Mouse (Mus musculus): ENCODE measurements around the gene Ropn1l. TPM values are rescaled to one million over a fixed set of nuclear protein-coding genes. Genes with fewer than 3 reads are reported as not detected.

The Ropn1l gene
- polyA plus RNA-seq (2012; rRNA removed), result 1.3 and 1.7 TPM in 2 replicates

DNA sequence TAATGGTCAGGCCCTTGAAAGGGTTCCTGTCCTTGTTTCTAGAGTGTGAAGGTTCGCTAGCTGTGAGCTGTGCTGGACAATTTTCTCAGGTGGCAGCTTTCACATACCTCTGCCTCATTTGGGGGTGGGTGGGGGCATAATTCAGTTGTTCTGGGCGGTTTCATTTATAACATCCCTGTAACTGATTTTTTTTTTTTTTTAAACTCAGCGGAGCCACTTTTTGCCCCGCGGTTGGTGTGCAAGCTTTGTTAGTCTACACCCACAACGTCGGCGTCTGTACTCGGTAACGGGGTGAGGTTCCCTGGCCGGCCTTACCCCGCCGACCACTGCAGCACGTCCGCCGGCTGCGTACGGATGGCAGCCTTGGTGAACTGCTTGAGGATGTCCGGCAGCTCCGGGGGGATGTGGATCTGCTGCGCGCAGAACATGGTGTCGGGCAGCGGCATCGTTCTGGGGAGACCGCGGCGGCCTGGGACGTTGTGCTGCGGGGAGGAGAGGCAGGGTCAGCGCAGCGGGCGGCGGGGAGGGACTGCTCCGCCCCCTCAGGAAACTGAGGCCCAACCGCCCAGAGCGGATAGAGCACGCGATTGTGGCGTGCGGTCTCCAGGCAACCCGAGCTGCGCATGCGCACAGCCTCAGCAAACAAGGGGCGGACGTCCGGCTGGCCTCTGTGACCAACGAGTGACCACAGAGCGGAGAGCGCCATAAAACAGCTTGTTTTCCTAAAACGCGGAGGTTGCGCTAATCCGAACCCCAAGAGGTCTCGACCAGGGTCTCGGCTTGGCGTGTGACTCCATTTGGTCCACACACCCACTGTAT is at the start of gene Ropn1l:
Ropn1l (minus strand) TSS at position 640 of the 819 bp plus-strand sequence.

Other genes with a start within 250 kb of the Ropn1l start
- gene Dap, start 229.4 kb downstream of the Ropn1l start, polyA plus RNA-seq (2012; rRNA removed), result 14.1 and 38.6 TPM in 2 replicates
- gene Ankrd33b, start 86.0 kb downstream of the Ropn1l start, polyA plus RNA-seq (2012; rRNA removed), result 0.37 and 0.77 TPM in 2 replicates
- gene March6, start 77.3 kb upstream of the Ropn1l start, polyA plus RNA-seq (2012; rRNA removed), result 38.4 and 46.2 TPM in 2 replicates
- gene Cmbl, start 111.7 kb upstream of the Ropn1l start, polyA plus RNA-seq (2012; rRNA removed), result 1.5 and 2.1 TPM in 2 replicates
- 505 and 579 TPM in 2 replicates for gene Cct5, start 148.1 kb upstream of the Ropn1l start, polyA plus RNA-seq (2012; rRNA removed)
- 15.8 and 22.8 TPM in 2 replicates for gene Fam173b, start 148.1 kb upstream of the Ropn1l start, polyA plus RNA-seq (2012; rRNA removed)